In the genomic region with DNA sequence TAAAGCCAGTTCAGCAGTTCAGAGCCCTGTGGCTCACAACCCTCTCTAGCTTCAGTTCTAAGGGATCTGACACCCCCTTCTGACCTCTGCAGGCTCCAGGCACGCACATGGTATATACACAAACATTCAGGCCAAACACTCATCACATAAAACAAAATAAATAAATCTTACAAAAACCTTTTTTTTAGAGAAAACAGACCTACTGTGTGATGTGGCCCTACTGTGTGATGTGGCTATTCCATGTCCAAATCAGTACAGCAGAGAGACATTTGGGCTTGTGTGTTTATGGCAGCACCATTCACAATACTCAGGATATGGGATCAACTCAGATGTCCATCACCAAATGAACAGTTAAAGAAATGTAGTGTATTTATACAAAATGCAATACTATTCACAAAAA, we compare ENCODE assay signal across 17 mouse cellular contexts.
"Had no signal": no experiment of that assay in that cellular context is flagged by ENCODE, and none has a peak within 500 bp of the region (broad histone marks: within the 10 kb centered on the region; RNA-seq: fewer than 3 reads in every experiment).

No protein-coding gene starts in this region.

- H3K27me3 ChIP-seq: neural tube, embryonic 12.5 days; stomach, embryonic 15.5 days had no signal

- H3K4me3 ChIP-seq: neural tube, embryonic 12.5 days; neural tube, embryonic 13.5 days; neural tube, embryonic 15.5 days; stomach, embryonic 15.5 days had no signal

- H3K4me1 ChIP-seq: neural tube, embryonic 12.5 days; stomach, embryonic 15.5 days had no signal

- H3K9ac ChIP-seq: neural tube, embryonic 12.5 days; neural tube, embryonic 13.5 days; neural tube, embryonic 15.5 days; stomach, embryonic 15.5 days had no signal

- H3K9me3 ChIP-seq: neural tube, embryonic 12.5 days; neural tube, embryonic 13.5 days; neural tube, embryonic 15.5 days; stomach, embryonic 15.5 days had no signal

- H3K27ac ChIP-seq: neural tube, embryonic 12.5 days; neural tube, embryonic 13.5 days; neural tube, embryonic 15.5 days; stomach, embryonic 15.5 days; stomach, postnatal 0 days had no signal

- H3K36me3 ChIP-seq: neural tube, embryonic 12.5 days; neural tube, embryonic 13.5 days; neural tube, embryonic 15.5 days; stomach, embryonic 15.5 days had no signal

- DNase-seq: retina, postnatal 1 day; right cerebral cortex, adult 18-20 months; right cerebral cortex, postnatal 14 days; right cerebral cortex, postnatal 25 days; right cerebral cortex, postnatal 4 days; spleen, adult 18-20 months; thymus, adult 18-20 months; thymus, adult 2 months; thymus, postnatal 14 days; thymus, postnatal 25 days; thymus, postnatal 36 days; thymus, postnatal 4 days had no signal

- H3K4me2 ChIP-seq: neural tube, embryonic 12.5 days; neural tube, embryonic 13.5 days; neural tube, embryonic 15.5 days; stomach, embryonic 15.5 days had no signal
